Comparison of ENCODE assay signal across 8 mouse cellular contexts in the genomic region with DNA sequence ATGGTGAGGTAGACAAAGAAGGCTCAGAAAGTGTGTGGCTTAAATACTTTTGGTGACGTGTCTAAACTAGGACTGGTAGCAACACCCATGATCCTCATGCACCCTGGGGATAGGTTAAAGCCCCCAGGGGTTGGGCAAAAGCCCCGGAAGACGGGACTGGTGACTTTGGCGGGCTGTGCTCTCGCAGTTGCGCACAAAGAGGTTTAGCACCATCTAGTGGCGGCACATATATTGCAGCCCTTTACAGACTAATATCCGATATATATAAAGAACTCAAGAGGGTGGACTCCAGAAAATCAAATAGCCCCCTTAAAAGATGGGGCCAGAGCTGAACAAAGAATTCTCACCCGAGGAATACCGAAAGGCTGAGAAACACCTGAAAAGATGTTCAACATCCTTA. TPM values are rescaled to one million over a fixed set of nuclear protein-coding genes. Genes with fewer than 3 reads are reported as not detected.
A peak's percentile ranks its signal among the peaks of the same experiment; 100 is the strongest.
DNase-seq lines count a peak whose midpoint lies in the region; TF ChIP-seq lines count a peak whose summit lies in the region.
"Not testable (repeated sequence)": the region's sequence is repeated elsewhere in the genome, so short reads cannot be mapped to it uniquely, and the experiment has no call there.

No protein-coding gene starts in this region.

- H3K4me3 ChIP-seq in left cerebral cortex, adult 2 months = not testable (repeated sequence)

- intact Hi-C loops in left cerebral cortex, adult 2 months (cut with DNase I) = not testable (repeated sequence)

- H3K27ac ChIP-seq in left cerebral cortex, adult 2 months = not testable (repeated sequence)

- TF ChIP-seq CTCF in left cerebral cortex, adult 2 months (IDR thresholded peaks at IDR 0.05) = peak; percentile 66

- DNase-seq in ZHBTc4 (ENCODE audit: low read depth, low spot score) = peak; percentile 79
- peak; percentile 34 to 72 for DNase-seq in cerebellum, postnatal 25 days
- DNase-seq in gastrocnemius, postnatal 10 days = peak; percentile 48
- peak; percentile 73 for DNase-seq in induced T-regulatory cell, adult 2 months (ENCODE audit: low read depth)
- DNase-seq in left cerebral cortex, adult 2 months (ENCODE audit: extremely low spot score in 1 of 2, low spot score in 2 of 2) = peak in 1 of 2 experiments; percentile 38
- peak; percentile 31 for DNase-seq in lung, postnatal 25 days (ENCODE audit: low spot score)
- DNase-seq in right cerebral cortex, postnatal 14 days = peak; percentile 28
- peak; percentile 36 for DNase-seq in yolk sac, embryonic 10.5 days (ENCODE audit: low spot score)

RNA-seq across cellular contexts. Expression of a gene that starts 12.3 kb away (rescaled TPM):
- total RNA-seq in gastrocnemius, postnatal 10 days (2021) = not detected
- total RNA-seq in left cerebral cortex, adult 2 months (2021) = not detected

RNA-seq across cellular contexts. Expression of a gene that starts 37.1 kb away (rescaled TPM):
- total RNA-seq in gastrocnemius, postnatal 10 days (2021) = not detected
- total RNA-seq in left cerebral cortex, adult 2 months (2021) = not detected
